Mouse (Mus musculus) CD4-positive, CD25-positive, alpha-beta regulatory T cell, adult 9 weeks (primary cell): ENCODE measurements around the gene Neurl1b. TPM values are rescaled to one million over a fixed set of nuclear protein-coding genes. Genes with fewer than 3 reads are reported as not detected.

Experiments
- polyA plus RNA-seq: library from polyadenylated mRNA; unstranded; fragments of 100-300 nt; shearing (Covaris generic); gene quantifications from one replicate; pipeline ENCODE4 v1.2.1, GENCODE M21; 2017

The Neurl1b gene
- 0.04 TPM for polyA plus RNA-seq

DNA sequence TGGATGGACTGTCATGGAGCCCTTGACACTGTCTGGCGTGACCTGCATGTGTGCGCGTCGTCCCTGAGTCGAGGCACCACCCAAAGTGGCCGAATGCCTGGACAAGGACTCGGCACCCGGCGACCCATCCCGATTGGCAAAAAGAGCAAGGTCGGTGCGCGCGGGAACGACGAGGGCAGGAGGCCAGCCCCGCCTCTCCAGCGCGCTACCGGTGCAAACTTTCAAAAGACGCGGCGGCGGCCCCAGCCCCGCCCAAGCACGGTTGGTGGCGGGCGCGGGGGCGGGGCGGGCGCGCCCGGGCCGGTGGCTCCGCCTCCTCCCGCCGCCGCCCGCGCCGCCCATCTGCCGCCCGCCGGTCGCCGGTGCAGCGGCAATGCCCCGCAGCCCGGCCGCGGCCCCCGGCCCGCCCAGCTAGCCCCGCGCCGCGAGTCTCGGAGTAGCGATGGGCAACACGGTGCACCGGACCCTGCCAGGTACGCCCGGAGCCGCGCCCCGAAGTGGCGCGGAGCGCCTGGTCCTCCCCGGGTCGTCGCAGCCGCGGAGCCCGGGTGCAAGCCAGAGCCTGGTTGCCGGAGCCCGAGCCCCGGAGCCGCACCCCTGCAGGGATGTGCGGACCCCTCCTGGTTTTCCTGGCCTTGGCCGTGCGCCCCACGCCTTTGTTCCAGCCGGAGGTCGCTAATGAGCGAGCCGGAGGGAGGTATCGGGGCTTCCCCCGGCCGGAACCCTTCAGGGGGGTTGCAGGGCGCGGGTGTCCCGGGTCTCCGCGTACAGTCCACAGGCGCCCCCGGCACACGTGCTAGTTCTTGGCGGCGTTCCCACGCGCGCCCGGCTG, at the start of gene Neurl1b:
Gene Neurl1b (plus strand): TSS at position 307 of the 832 bp plus-strand sequence.

Other genes starting within 250 kb of the Neurl1b start
- not detected for gene Pdia2, start 215.7 kb upstream of the Neurl1b start, polyA plus RNA-seq
- gene Rgs11, start 211.9 kb upstream of the Neurl1b start, polyA plus RNA-seq = 17.6 TPM
- not detected for gene Arhgdig, start 207.0 kb upstream of the Neurl1b start, polyA plus RNA-seq
- 29.9 TPM for gene Fam234a, start 170.6 kb upstream of the Neurl1b start, polyA plus RNA-seq
- 92.1 TPM for gene Luc7l, start 161.9 kb upstream of the Neurl1b start, polyA plus RNA-seq
- 69.5 TPM for gene Ergic1, start 146.7 kb downstream of the Neurl1b start, polyA plus RNA-seq
- gene Dusp1, start 147.3 kb downstream of the Neurl1b start, polyA plus RNA-seq = 18.5 TPM
- gene Atp6v0e, start 248.4 kb downstream of the Neurl1b start, polyA plus RNA-seq = 389 TPM